Mouse (Mus musculus) forebrain, embryonic 16.5 days (tissue): ENCODE data around the gene Lcor. TPM values are rescaled to one million over a fixed set of nuclear protein-coding genes. Genes with fewer than 3 reads are reported as not detected.

ENCODE experiments used
- ATAC-seq: fragments of 200-750 bp; cut with Nextera tagmentation; 2 replicates; pipeline ENCODE4 v1.8.0; 2017; ENCODE audit warnings: mild to moderate bottlenecking, moderate library complexity
- H3K27ac ChIP-seq: fragments of 300-500 bp; sonication (generic); 2 replicates; pipeline ENCODE4 v1.5.1; 2014; ENCODE audit warnings: low read length, control low read depth
- H3K27me3 ChIP-seq: fragments of 300-500 bp; sonication (generic); replicated peaks from 2 replicates; pipeline ENCODE4 v1.6.1; 2014; ENCODE audit warnings: low read length; ENCODE audit not compliant: control insufficient read depth, insufficient read depth
- H3K36me3 ChIP-seq: fragments of 300-500 bp; sonication (generic); 2 replicates; pipeline ENCODE4 v1.6.1; 2014; ENCODE audit not compliant: control insufficient read depth, insufficient read depth
- H3K4me1 ChIP-seq: fragments of 300-500 bp; sonication (generic); replicated peaks from 2 replicates; pipeline ENCODE4 v1.6.1; 2014; ENCODE audit warnings: low read length; ENCODE audit not compliant: control insufficient read depth, insufficient read depth
- H3K4me2 ChIP-seq: fragments of 300-500 bp; sonication (generic); 2 replicates; pipeline ENCODE4 v1.6.1; 2014; ENCODE audit warnings: mild to moderate bottlenecking, low read length, control low read depth
- H3K4me3 ChIP-seq: fragments of 300-500 bp; sonication (generic); replicated peaks from 2 replicates; pipeline ENCODE4 v1.5.1; 2014; ENCODE audit warnings: mild to moderate bottlenecking, low read length, control low read depth
- H3K9ac ChIP-seq: fragments of 300-500 bp; sonication (generic); replicated peaks from 2 replicates; pipeline ENCODE4 v1.6.1; 2014; ENCODE audit warnings: low read depth, low read length, control low read depth
- H3K9me3 ChIP-seq: fragments of 300-500 bp; sonication (generic); 2 replicates; pipeline ENCODE4 v1.6.1; 2016; ENCODE audit warnings: low read length; ENCODE audit not compliant: control insufficient read depth
- WGBS: fragments of 180-500 bp; shearing (Covaris S2); extraction: QIAGEN DNeasy Blood & Tissue Kit; methylation state at CpG from one replicate; pipeline ENCODE4 v1.1.7; 2014; 5-methylcytosine and 5-hydroxymethylcytosine counted together
- polyA plus RNA-seq: library from polyadenylated mRNA; unstranded; fragments of >200 nt; fragmentation: Nextera tagmentation; extraction: Ambion mirVana; gene quantifications from 2 replicates; pipeline ENCODE4 v1.2.1, GENCODE M21; 2015

Lcor gene
- polyA plus RNA-seq, 1 experiment from 2014 or later, result 21.8 TPM

DNA sequence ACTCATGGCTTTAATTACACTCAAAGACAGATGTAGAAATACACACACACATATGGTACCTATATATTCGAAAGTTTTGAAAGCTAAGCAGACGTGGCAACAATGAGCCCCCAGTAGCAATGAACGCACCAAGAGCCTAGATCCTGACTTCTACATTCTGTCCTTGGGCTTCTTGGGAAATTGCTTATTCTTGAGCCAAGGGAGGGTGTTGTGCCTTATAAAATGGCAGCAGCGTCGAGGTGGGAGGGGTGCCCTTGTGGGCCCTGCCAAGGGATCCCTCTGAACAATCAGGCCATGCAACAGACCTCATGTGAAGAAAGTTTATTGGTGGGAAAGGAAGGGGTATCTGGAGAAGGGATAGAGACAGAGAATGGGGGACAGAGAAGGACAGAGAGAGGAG, 18.6 kb upstream of the Lcor start:
- H3K36me3 ChIP-seq, result no peaks in the 10 kb centered on the region

DNA sequence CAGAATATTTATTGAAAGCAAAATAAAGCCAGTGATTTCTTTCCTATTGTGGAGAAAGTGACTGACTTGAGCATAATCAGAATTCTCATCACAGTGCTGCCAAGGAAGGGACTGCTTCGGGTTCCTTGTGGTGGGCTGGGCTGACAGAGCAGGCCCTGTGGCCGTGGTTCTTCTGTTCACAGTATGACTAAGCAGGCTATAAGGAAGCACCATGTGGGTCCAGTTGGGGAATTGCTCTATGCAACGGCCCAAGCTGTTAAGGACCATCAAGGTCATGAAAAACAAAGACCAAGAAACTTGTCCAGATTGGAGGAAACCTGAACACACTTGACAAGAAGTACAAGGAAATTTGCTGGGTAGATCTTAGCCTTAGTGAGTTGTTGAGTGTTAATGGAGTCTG, 16.0 kb upstream of the Lcor start:
- no peaks in the 10 kb centered on the region for H3K27me3 ChIP-seq
- no peaks in the 10 kb centered on the region for H3K36me3 ChIP-seq
- H3K27ac ChIP-seq, result no peak overlapping the region
- H3K4me3 ChIP-seq, result no peak overlapping the region
- no peak overlapping the region for H3K9ac ChIP-seq
- no peaks in the 10 kb centered on the region for H3K9me3 ChIP-seq
- H3K4me1 ChIP-seq, result no peaks in the 10 kb centered on the region
- ATAC-seq, result no peak
- WGBS, result 89% methylated on average over 3 of the region's 3 CpGs
- H3K4me2 ChIP-seq, result no peak overlapping the region

More for the DNA sequence above, 18.6 kb upstream of the Lcor start:
- Histone ChIP-seq H3K4me1 (no peaks in the 10 kb centered on the region), H3K27me3 (no peaks in the 10 kb centered on the region), H3K27ac (no peak overlapping the region), H3K9ac (no peak overlapping the region), H3K4me2 (no peak overlapping the region), H3K4me3 (no peak overlapping the region), H3K9me3 (no peaks in the 10 kb centered on the region)
- 88% methylated on average over 5 of the region's 5 CpGs for WGBS
- ATAC-seq, result no peak

DNA sequence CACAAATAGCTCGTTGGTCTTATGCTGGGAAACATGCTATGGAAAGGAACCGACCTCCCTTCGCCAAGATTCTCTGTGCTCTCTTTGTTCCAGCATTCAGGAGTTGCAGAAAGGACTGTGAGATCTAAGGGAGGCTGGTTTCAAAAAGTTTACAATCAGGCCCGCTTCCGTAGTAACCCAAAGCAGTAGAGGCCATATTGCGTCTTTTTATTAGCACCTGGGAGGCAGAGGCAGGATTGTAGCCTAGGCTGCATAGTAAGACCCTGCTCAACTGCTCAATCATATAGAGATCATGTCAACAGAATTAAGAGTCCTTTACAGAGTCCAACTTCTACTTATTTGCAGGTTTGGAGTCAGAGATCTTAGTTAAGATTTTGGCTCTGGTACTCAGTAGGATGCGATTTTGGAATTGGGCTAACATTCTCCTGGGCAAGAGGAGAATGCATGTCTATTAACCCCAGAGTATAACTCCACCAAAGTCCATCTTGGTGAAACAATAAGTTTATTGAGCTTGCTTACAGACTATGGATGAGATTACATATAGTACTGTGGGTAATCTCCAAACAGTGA, 8.8 kb upstream of the Lcor start:
- H3K27ac ChIP-seq, result no peak overlapping the region
- WGBS, result 76% methylated on average over 7 of the region's 7 CpGs
- ATAC-seq, result no peak
- no peak overlapping the region for H3K9ac ChIP-seq
- no peaks in the 10 kb centered on the region for H3K36me3 ChIP-seq
- H3K9me3 ChIP-seq, result no peaks in the 10 kb centered on the region
- H3K4me1 ChIP-seq, result no peaks in the 10 kb centered on the region
- H3K4me2 ChIP-seq, result no peak overlapping the region
- no peaks in the 10 kb centered on the region for H3K27me3 ChIP-seq
- H3K4me3 ChIP-seq, result no peak overlapping the region

DNA sequence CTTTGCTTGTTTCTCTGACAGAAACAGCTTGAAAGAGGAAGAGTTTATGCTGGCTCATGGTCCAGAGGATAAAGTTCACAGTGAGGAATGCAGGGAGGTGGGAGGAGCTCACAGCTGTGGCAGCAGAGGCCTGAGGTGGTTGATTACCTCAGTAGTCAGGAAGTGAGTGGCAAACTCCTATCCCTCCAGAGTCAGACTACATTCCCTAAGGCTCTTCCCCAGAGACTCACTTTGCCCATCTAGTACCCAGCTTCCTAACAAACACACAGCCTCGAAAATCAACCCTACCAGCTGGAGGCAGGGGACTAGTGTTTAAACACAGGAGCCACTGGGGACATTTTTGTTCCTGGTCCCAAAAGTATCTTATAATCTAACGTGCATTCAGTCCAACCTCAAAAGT, 7.5 kb upstream of the Lcor start:
- no peak for ATAC-seq
- H3K4me3 ChIP-seq, result no peak overlapping the region

DNA sequence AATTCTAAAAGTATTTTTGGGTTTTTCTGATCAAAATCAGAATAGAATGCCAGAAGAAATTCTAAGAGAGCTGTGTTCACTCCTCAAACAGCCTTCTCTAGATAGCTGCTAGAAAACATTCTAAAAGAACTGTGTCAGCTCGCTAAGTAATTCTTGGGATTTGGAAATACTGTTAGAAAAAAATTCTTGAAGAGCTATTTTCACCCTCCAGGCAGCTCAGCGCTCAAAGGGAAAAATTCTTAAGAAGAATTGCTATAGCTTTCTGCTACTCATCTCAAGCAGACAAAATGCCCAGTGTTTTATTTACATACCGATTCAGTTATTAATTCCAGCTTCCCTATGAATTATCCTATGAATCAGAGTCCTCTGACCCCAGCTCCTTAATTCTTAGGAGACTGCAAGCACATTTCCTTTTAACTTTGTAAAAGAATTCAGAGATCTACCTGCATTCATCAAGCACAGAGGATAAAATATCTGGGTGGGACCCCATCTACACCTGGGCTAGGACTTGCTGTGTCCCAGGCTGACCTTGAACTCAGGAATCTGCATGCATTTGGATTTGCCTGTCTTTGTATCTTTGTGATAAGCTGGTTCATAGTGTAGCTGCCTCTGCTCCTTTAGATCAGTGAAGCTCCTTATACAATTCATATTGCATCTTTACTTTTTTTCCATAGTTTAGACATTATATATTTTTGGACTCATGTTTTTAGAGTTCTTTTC, 5.7 kb upstream of the Lcor start:
- H3K9me3 ChIP-seq, result no peaks in the 10 kb centered on the region
- no peak overlapping the region for H3K4me2 ChIP-seq
- 82% methylated on average over 3 of the region's 3 CpGs for WGBS
- H3K4me3 ChIP-seq, result no peak overlapping the region
- peaks cover 3% of the 10 kb centered on the region for H3K4me1 ChIP-seq
- no peak overlapping the region for H3K9ac ChIP-seq
- no peak for ATAC-seq
- no peak overlapping the region for H3K27ac ChIP-seq
- H3K36me3 ChIP-seq, result no peaks in the 10 kb centered on the region
- no peaks in the 10 kb centered on the region; the same call in 1 of the 2 replicates for H3K27me3 ChIP-seq

More for the DNA sequence above, 7.5 kb upstream of the Lcor start:
- H3K9ac ChIP-seq, result no peak overlapping the region
- no peaks in the 10 kb centered on the region for H3K9me3 ChIP-seq
- no peaks in the 10 kb centered on the region for H3K4me1 ChIP-seq
- no peaks in the 10 kb centered on the region; the same call in 1 of the 2 replicates for H3K27me3 ChIP-seq
- H3K27ac ChIP-seq, result no peak overlapping the region
- 84% methylated on average over 2 of the region's 2 CpGs for WGBS
- H3K36me3 ChIP-seq, result no peaks in the 10 kb centered on the region
- H3K4me2 ChIP-seq, result no peak overlapping the region

DNA sequence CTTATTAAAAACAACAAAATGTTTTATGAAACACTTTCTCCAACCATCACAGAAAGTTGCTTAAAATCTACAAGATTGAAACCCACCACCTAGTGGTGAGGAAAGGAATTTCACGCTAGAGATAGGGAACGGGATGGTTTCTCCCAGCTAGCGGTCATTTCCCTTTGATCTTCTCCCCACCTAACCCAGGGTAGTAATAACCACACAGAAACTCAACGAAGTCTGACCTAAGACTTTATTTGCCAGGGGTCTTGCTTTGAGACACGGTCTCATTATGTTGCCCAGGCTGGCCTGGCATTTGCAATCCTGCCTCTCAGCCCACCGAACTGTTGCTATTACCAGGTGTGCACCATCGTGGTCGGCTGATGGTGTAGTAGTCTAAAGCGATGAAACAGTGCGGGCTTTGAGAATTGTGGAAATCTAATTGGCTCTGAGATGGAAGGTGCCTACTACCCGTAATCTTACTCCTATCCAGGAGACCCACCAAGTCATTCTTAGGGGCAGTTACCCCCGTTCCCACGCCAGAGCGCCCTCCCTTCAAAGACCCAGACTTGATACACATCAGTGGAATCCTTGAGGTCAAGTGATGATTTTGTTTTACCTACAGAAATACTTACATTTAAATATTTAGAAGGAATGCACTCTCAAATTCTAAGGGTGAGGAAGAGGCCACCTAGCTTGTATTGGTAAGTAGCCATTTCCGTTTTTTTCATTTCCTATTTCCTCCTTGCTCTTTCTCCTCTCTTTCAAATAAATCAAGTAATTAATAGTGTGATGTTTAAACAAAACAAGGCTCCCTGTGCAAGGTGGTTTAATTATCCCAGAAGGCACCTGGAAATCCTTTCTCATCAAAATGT, 1.2 kb upstream of the Lcor start:
- H3K27ac ChIP-seq, result no peak overlapping the region
- 8% methylated on average over 15 of the region's 15 CpGs for WGBS
- no peak overlapping the region for H3K9ac ChIP-seq
- no peaks in the 10 kb centered on the region for H3K9me3 ChIP-seq
- H3K4me2 ChIP-seq, result peak overlapping the region; percentile 28; the same call in 1 of the 2 replicates
- ATAC-seq, result no peak
- H3K36me3 ChIP-seq, result no peaks in the 10 kb centered on the region
- H3K4me3 ChIP-seq, result no peak overlapping the region
- H3K4me1 ChIP-seq, result peaks cover 14% of the 10 kb centered on the region
- H3K27me3 ChIP-seq, result no peaks in the 10 kb centered on the region; the same call in 1 of the 2 replicates

DNA sequence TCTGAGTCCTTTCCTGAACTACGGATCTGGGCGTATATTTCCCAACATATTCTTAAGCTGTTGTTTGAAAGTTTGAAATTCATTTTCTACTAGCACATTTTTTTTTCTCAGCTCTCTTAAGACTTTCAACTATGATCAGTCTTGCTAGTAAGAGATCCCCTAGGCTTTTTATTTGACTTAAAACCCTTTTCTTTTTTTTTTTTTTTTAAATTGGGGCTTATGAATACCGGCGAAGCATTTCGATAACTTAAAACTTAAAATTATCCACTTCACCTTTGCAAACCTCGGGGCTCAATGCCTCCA, 599 bp upstream of the Lcor start:
- H3K9me3 ChIP-seq, result no peaks in the 10 kb centered on the region
- H3K36me3 ChIP-seq, result no peaks in the 10 kb centered on the region
- peaks cover 19% of the 10 kb centered on the region for H3K4me1 ChIP-seq
- H3K4me3 ChIP-seq, result peak overlapping the region; percentile 97
- peak overlapping the region; percentile 95 for H3K9ac ChIP-seq
- 3% methylated on average over 6 of the region's 6 CpGs for WGBS
- H3K4me2 ChIP-seq, result peak overlapping the region; percentile 56
- ATAC-seq, result no peak
- H3K27ac ChIP-seq, result peak overlapping the region; percentile 99
- no peaks in the 10 kb centered on the region; the same call in 1 of the 2 replicates for H3K27me3 ChIP-seq

DNA sequence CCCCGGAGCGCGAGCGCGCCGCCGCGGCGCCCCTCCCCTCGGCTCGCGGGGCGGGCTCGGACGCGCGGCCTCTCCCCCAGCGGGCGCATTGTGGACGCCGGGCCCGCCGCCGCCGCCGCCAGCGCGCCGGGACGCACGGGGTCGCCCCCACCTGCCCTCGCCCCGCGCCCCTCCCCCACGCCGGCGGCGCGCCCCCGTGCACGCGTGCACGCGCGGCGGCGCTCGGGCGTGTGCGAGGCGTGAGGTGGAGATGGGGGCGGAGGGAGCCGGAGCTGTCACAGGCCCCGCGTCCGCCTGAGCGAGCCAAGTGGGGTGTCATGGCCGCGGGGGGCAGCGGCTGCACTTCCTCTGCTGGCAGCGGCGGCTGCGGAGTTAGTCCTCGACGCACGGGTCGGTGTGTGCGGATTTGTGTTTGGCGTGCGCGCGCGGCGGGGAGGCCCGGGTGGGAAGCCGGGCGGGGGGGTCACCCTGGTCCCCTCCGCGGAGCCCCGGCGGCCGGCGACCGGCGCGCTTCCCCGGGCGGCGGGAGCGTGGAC, 540 bp downstream of the Lcor start:
- Histone ChIP-seq H3K4me1 (peaks cover 21% of the 10 kb centered on the region), H3K9me3 (no peaks in the 10 kb centered on the region), H3K27ac (peak overlapping the region; percentile 99), H3K36me3 (no peaks in the 10 kb centered on the region), H3K4me3 (peak overlapping the region; percentile 97), H3K27me3 (no peaks in the 10 kb centered on the region; the same call in 1 of the 2 replicates), H3K4me2 (peak overlapping the region; percentile 78), H3K9ac (peak overlapping the region; percentile 95)
- WGBS, result under 1% methylated on average over 65 of the region's 91 CpGs
- ATAC-seq, result peak; percentile 70

DNA sequence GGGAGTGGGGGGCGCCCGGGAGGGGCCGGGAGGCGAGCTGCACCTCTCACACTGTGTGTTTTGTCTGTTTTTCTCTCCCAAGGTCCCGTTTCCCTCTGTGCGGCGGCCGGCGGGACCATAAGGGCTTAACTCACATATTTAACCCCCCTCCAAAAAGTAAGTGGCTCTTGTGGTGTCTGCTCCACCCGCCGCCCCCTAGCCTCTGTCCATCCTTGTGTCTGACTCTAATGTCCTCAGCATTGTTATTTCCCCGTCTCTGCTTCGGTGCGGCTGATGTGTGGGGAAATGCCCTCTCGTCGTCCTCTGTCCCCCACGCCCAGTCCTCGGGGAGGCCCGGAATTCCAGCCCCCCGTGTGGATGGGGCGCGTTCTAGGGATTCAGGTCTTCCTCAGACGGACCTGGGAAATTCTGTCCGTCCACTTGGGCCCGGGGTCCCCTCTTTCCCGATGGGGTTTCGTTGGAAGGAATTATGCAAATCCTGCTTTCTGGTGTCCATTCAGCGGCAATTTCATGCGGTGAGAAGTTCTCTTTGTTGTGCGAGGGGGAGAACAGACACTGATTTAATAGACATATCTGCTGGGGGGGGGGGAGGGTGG, 1.1 kb downstream of the Lcor start:
- Histone ChIP-seq H3K4me3 (peak overlapping the region; percentile 97), H3K4me2 (peak overlapping the region; percentile 78), H3K27me3 (no peaks in the 10 kb centered on the region; the same call in 1 of the 2 replicates), H3K4me1 (peaks cover 21% of the 10 kb centered on the region), H3K36me3 (no peaks in the 10 kb centered on the region), H3K9me3 (no peaks in the 10 kb centered on the region), H3K9ac (peak overlapping the region; percentile 95), H3K27ac (peak overlapping the region; percentile 99)
- peak; percentile 49 for ATAC-seq
- under 1% methylated on average over 29 of the region's 30 CpGs for WGBS
